Mouse (Mus musculus): Measurements from ENCODE around the gene Mfap2.
A peak's percentile ranks its signal among the peaks of the same experiment; 100 is the strongest.

Gene Mfap2

DNA sequence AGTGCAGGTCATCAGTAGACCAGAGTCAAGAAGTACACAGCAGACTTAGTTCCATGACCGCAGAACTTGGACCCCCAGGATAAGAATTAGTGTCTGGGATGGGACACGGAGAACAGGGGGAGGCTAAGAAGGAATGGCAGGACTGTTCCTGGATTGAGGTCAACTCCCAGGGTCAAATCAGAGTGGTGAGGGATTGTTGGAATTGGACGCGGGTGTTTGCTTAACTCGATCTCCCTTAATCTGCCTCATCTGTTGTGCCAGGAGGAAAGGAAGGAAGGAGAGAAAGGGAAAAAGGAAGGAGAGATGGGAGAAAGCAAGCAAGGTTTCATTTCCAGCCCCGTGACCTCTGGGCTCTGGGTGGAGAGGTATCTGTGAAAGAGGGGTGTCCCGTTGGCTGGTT, at the start of gene Mfap2:
TSS of gene Mfap2 (plus strand) at position 301 of the 400 bp plus-strand sequence.
- DNase-seq, result no peak

DNA sequence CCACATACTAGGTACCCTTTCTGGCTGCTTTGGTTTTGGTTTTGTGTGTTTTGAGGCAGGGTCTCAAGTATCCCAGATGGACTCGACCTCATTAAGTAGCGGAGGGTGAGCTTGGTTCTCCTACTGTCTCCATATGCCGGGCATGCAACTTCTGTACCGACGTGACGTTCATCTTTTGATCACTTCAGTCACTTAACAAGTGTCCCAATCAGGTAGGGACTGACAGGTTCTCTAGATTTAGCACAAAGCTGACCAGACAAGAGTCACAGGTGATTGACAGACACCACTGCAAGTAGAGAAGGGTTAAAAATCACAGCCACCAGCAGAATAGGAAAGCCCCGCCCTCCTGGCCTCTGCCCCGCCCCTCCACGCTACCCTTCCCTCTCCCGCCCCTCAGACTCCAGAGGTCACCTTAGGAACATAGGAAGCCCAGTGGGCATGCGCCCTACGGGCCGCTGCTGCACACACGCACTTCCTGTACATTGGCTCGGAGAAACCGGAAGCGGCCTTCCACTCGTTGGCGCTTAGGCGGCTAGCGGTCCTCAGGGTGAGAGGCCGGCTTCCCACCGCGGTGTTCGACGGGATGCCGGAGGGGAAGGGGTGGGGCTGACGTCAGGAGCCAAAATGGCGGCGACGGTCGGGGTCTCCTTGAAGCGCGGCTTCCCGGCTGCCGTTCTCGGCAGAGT, 49.3 kb upstream of the Mfap2 start, which contains the start of gene Sdhb:
TSS of gene Sdhb (plus strand) at position 423 of the 686 bp plus-strand sequence.
- peak; percentile 95 to 97 for DNase-seq

DNA sequence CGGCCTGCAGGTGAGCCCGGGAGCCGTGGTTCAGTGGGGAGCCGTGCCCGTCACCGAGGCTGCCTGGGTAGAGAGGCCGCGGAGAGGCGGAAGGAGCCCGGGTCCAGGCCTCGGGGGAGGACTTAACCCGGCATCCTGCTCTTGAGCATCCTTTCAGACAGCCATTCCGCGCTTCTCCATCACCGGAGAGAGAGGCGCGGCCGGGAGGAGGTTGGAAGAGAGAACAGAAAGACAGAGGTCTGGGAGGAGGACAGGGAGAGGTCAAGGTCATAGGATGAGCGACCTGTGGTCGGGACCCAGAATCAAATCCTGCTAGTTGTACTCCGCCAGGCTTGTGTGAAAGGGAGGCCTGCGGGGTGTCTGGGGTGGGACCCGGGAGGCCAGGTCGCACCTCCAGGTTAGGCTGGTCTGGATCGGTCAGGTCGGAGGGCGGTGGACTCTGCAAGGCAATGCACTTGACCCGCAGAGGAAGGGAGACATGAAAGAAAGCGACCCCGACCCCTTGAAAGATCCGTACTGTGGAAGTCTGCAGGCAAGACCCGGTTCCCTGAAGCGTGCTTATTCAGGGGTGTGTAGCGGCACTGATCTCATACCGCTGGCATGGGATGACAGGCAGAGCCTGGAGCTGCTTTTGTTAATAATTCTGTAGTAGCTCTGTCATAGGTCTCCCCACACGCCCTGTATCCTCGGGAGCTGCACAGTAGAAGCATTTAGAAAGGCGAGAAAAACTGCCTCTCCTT, 48.6 kb upstream of the Mfap2 start:
- DNase-seq, result peak in 1 of 2 experiments; percentile 39

DNA sequence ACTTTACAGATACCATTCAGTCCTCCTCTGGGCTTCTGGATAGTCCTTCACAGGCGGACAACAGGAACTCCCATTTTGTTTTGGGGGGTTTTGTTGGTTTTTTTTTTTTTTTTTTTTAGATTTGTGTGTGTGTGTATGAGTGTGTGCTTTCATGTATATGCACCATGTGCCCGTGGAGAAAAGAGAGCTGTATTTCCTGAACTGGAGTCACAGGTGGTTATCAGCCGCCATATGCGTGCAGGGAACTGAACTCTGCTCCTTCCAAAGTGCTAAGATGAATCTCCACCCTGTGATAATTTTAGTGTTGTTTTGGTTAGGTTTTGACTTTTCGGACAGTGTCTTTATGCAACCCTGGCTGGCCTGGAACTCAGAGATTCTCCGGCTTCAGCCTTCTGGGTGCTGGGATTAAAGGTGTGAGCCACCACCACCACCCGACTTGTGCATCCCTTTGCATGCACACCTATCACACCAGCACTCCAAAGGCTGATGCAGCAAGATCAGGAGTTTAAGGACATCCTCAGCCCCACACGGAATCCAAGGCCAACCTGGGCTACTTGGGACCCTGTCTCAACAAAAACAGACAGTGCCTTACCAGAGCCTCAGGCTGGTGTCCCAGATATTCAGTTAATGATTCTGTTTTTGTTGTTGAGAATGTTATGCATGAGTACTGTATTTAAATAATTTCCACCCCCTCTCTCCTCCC, 47.9 kb upstream of the Mfap2 start:
- no peak for DNase-seq

DNA sequence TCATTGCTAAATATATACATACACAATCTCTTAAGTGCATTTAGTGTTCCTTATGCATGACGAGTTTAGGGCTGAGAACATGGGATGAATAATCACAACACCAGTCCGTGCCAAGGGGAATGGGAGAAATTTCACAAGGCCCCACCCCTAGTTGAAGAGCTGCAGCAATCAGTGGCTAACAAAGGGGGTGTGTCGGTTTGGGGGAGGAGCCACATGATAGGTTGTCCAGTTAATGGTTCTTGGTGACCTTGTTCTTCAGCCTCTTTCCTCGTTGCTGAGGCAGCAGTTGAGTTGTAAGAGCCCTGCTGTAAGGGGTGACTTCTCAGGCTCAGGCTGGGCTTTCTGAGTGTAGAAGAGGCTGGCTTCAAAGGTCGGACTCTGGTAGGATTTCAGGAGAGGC, 47.3 kb upstream of the Mfap2 start:
- DNase-seq, result no peak

DNA sequence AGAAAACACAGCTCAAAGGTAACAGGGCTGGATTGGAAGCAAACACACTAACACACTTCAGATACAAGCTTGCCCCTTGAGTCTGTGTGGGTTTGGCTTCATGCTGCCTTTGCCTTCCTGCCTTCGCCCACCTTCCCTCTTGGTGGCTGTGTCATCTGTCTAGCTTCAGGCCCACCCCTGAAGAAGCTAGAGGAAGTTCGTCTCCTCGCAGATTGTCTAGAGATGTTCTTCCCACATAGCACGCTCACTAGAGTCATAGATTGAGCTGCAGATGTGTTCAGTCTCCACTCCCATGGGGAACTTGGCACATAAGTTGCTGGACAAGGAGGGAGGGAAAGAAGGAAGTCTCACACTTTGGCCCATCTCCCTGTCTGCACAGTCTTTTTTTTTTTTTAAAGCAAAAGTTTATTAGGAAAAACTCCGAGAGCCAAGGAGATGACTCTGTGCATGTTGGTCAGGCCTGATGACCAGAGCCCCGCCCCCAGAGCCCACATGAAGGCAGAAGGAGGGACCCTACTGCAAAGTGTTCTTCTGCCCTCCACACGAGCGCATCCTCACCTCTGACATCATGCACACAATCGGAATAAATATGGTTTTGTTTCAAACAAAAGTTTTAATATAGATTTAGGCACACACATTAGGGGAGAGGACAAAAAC, 46.1 kb upstream of the Mfap2 start:
- DNase-seq, result no peak

DNA sequence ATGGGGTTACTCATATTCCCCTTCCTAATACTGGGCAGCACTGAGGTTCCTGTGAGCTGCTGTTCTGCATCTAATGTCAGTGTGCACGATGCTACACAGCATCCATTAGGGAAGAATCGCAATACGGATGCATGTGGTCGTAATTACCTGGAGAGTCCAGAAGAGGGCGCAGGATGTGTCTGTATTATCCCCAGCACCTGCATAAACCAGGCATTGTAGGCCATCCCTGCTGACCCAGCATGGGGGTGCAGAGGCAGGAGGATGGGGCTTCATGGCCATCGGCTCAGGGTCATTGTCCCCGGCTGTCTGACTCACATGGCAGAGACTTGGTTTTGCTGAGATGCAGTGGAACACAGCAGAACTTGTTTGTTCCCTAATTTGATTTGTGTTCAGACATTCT, 45.6 kb upstream of the Mfap2 start:
- DNase-seq, result peak; percentile 78 to 84

DNA sequence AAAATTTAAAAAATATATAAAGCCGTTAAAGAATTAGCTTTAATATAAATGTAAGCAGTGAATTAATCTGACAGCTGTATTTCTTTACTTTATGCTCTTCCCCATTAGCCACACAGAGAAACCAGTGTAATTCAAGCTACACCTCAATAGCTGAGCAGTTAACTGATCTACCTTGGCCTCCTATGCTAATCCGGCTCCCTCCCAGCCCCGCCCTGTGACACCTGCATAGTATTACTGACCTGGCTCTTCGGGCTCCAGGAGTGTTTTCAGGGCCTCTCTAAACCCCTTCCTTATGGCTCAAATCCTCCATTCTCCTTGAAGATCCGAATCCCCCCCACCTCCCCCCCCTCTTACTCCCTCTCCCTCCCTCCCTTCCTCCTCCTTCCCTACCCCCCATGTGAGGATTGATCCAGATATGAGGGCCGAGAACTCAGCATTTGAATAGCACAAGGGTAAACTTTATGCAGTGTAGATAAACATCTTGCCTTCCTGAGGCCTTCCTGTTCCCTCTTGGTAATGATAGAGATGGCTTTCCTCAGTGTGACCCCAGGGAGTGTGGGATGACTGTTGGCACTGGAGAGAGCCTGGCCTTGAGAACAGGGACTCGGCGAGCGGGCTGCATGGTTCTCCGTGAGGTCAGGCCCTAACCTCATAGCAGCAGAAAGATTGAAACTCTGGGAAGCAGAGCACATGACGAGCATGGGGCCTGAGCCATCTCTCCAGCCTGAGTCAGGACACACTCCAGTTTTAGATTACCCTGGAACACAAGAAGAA, 42.6 kb upstream of the Mfap2 start:
- no peak for DNase-seq

DNA sequence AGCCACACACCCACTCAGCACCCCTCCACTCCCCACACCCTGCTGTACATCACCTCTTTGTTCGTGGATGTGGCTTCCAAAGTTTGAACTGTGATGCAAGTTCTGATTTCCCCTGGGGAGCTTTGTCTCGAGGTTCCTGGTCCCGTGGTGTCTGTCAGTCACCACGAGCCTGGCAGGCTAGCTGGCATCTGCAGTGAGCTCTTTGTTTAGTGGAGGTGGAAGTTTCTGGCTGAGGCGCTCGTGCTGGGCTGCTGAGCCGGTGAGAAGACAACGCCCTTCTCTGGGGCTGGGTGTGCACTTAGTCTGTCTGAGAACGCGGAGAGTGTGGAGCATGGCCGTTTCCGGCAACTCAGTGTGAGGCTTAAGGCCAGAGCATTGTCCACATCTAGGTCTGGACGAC, 38.5 kb upstream of the Mfap2 start:
- no peak for DNase-seq

DNA sequence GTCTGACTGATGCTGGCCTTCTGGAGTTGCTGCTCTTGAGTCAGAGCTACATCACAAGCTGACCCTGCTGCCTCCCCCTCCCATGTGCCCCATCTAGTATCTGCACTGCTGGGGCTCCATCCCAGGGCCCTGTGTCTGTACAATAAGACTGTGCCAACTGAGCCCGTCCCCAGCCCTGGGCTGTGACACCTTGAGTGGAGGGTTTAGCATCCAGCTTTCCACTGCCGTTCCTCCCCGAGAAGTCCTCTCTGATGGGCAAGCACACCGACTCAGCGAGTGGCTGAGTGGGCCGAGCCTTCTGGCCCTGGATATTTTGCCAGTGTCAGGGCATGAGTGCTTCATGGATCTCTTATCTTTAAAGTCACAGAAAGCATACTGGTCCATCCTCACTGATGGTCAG, 35.8 kb upstream of the Mfap2 start:
- no peak for DNase-seq

DNA sequence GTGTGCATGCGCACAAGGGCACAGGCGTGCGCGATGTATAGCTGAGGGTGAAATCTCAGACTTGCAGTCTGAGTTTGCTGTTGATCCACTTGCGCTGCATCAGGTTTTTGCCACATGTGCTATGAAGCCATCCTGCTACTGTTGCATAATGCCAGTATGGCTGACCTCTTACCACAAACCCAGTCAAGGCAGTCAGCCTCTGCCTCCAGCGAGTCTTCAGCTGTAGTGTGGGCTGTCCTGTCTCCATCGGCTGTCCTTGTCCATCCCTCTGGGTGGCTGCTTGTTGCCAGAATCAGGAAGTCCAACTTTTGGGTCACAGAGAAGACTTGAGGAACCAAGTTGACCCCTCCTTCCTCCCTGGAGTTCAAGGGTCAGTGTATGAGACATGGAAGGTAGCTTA, 34.9 kb upstream of the Mfap2 start:
- DNase-seq, result no peak

DNA sequence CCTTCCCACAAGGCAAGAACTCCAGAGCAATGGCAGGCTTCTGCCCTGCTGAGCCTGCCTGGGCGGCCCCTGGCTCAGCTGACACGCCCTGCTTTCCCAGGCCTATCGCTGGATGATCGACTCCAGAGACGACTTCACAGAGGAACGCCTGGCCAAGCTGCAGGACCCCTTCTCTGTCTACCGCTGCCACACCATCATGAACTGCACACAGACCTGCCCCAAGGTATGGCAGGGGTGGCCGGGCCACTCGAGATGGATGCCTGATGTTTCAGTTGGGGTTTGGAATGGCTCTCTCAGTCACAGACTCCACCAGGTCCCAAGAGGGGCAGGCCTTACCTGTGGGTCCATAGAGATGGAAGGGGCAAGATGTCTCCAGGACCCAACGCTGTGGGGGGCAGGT, 32.9 kb upstream of the Mfap2 start:
- DNase-seq, result no peak

DNA sequence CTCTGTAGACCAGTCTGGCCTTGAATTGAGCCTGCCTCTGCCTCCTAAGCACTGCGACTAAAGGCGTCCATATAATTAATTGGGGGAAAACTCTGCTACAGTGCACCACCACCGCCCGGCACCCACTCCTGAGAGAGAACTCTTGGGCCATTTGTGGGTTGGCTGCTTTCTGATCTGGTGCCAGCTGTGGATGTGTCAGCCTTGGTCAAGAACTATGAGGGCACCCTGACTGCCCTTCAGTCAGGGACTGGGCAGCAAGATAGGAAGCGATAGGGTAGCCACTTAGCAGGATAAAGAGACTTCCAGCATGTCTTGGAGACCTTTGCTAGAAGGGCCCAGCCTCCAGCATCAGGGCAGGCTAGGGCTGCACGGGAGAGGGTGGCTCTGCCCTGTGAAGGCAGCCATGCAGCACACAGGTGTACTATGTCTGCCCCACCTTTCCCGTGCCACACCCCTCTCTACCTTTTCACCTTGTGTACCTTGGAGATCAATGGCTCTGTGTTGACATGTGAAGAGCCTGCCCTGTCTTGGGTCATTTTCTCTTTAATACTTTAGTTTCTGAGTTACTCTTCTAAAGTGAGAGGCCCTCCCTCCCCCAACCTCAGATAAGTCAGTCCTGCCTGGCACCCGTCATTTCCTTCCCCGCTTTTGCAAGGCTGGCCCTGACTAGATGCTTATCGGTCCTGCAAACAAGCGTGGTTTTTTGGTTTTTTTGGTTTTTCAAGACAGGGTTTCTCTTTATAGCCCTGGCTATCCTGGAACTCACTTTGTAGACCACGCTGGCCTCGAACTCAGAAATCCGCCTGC, 32.1 kb upstream of the Mfap2 start:
- DNase-seq, result no peak

DNA sequence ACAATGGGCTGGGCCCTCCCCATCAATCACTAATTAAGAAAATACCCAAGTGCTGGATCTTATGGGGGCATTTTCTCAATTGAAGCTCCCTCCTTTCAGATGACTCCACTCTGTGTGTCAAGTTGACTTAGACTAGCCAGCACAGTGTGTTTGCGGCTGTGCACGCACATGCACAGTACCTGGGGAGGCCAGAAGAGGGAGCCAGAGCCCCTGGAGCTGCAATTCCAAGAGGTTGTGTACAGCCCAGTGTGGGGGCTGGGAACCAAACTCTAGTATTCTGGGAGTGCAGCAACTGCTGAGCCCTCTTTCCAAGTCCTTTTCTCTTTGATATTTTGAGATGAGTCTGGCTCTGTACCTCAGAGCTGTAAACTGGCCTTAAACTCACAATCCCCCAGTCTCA, 28.6 kb upstream of the Mfap2 start:
- no peak for DNase-seq

DNA sequence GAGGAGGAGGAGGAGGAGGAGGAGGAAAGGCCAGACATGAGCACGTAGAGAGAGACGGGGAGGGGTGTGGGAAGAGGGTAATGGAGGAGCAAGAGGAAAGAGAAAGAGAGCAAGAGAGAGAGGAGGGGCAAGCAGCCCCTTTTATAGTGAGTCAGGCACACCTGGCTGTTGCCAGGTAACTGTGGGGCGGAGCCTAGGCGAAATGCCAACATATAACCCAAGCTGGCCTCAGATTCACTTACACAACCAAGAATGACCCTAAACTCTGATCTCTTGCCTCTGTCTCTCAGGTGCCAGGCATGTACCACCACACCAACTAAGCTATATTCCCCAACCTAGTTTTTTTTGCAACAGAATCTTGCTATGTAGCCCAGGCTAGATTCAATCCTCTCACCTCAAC, 27.4 kb upstream of the Mfap2 start:
- no peak for DNase-seq

DNA sequence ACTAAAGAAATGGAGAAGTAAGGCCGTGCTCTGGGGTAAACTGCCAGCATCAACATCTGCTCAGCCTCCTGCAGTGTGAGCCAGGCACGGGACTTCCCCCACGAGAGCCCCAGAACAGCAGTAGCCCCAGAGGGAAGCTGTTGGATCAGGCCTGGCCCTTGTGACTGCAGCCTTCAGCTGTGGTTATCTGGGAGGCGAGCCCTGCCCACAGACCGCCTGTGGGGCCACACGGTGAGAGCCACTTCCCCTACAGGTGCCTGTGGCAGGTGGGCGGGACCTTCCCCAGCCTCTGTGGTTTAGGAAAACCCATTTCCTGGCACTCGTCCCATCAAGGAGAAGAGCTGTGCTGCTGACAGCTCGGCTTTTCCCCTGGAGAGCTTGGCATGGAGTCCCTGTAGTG, 26.8 kb upstream of the Mfap2 start:
- no peak for DNase-seq

DNA sequence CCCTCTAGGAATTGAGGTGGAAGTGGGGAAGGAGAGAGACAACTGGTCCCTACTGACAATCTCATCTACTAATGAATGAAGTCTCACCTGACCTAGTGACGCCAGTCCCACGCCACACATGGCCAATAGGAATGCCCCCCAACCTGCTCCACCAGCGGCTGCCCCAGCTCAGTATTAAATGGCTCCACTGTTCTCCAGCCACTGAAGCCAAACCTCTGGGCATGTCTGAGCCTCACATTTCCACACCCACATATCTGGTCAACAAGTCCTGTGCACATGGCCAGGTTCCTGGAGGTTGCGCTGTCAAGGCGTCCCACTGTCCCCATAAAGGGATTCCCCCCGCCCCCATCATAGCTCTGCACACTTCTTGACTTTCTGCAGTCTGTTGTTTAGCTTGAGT, 25.7 kb upstream of the Mfap2 start:
- no peak for DNase-seq

DNA sequence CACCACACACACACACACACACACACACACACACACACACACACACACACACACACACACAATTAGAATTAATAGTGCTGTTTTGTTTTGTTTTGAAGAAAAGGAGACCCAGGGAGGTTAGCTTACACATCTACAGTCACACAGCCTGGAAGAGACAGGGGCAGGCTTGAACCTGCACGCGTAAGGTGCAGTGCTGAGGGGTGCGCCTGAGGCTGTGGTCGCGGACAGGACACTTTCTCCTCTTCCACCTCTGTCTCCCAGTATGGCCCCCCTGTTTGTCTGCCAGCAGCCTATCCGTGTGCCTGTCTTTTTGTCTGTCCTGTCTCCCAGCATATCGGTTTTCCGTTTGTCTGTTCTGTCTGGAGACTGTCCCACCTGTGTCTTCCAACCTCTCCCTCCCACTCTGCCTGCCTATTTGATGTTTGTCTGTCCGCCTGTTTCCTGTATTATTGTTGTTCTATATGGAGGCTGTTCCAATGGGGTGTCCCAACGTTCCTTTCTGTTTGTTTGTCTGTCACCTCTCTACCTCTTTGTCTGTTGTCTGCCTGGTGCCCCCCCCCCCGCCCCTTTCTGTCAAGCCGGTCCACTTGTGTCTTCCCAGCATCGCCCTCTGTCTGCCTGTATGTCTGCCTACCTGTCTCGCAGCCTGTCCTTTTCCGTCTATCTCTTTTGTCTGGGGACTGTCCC, 24.1 kb upstream of the Mfap2 start:
- DNase-seq, result no peak

DNA sequence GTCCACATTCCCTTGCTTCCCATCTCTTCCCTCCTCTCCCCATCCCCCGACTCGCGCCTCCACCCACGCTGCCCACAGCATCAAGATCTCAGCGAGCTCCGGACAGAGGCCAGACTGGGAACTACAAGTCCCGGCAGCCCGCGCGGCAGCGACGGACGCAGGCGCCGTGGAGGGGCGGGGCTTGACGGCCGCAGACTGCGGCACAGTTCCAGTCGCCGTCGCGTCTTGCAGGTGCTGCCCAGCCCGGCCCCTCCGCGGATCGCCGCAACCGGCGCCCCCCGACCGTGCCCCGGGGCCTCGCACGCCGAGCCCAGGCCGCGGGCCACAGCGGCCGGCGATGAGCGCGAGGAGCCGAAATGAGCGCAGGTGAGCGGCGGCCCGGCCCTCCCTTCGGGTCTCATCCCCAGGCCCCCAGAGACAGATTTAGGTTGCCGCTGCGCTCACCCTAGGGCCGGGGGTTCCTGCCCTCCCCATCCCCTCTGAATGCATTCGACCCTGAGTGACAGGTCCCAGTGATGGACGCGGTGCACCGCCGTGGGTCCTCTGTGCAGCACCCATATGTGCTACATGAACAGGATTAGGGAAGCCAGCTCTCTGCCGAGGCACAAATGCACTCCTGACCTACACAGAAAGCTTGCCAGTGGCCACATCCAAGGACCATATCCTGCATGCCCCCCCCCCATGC, 23.4 kb upstream of the Mfap2 start, which contains the start of gene Atp13a2:
TSS of gene Atp13a2 (plus strand) at position 163 of the 685 bp plus-strand sequence.
- peak; percentile 95 to 96 for DNase-seq

DNA sequence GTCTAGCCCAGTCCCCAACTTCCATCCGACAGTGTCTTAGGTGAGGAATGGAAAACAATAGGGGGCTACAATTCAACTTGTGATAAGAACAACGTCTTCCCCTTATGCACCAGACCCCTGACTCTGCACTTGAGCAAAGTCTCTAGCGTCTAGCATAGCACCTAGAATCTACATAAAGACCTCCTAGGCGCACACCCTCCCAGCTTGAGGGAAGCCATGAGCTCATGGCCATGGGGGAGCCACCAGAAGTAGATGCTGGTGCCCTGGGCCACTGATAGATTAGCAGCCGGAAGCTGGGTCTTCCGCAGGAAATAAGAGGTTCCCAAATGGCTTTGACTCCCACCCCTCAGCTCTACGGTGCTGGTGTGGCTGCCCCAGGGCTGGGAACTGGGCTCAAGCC, 22.7 kb upstream of the Mfap2 start:
- no peak for DNase-seq

All from cerebellum, postnatal 36 days (tissue).